Mouse (Mus musculus) lung, postnatal 0 days (tissue): ENCODE measurements around the gene Rps6kl1.

ENCODE experiments used
- CTCF ChIP-seq: IDR thresholded peaks from 2 replicates; pipeline ENCODE4 v1.5.1; 2016; ENCODE audit warnings: antibody characterized with exemption, mild to moderate bottlenecking
- EP300 ChIP-seq: IDR thresholded peaks from 2 replicates; pipeline ENCODE4 v1.6.1; 2016; ENCODE audit warnings: antibody characterized with exemption, mild to moderate bottlenecking, control low read depth

GRCm38 (mm10) chr12:85142803-85143202 is 8.3 kb downstream of the Rps6kl1 start:
- TF ChIP-seq CTCF (peak; percentile 95), EP300 (no peak)
